Mouse (Mus musculus): ENCODE results near the gene Fras1. TPM values are rescaled to one million over a fixed set of nuclear protein-coding genes. Genes with fewer than 3 reads are reported as not detected.

Fras1 gene
- polyA plus RNA-seq, 1 experiment from 2014 or later: 7.4 TPM

GRCm38 (mm10) chr5:96810620-96811019 is 436.9 kb downstream of the Fras1 start:
- H3K9ac ChIP-seq: no peak overlapping the region
- WGBS: 64% methylated on average over 4 of the region's 4 CpGs

GRCm38 (mm10) chr5:96824769-96825327 is 451.1 kb downstream of the Fras1 start:
- 91% methylated on average over 13 of the region's 13 CpGs for WGBS
- ATAC-seq: no peak
- Histone ChIP-seq H3K27ac (no peak overlapping the region), H3K4me1 (no peaks in the 10 kb centered on the region), H3K27me3 (no peaks in the 10 kb centered on the region), H3K4me2 (no peak overlapping the region), H3K36me3 (ENCODE audit: poor library complexity, severe bottlenecking) (no peaks in the 10 kb centered on the region), H3K9ac (no peak overlapping the region), H3K9me3 (replicated peaks) (no peaks in the 10 kb centered on the region), H3K4me3 (no peak overlapping the region)

More at GRCm38 (mm10) chr5:96810620-96811019, 436.9 kb downstream of the Fras1 start:
- Histone ChIP-seq H3K4me1 (peaks cover 4% of the 10 kb centered on the region; the same call in 1 of the 2 replicates), H3K36me3 (ENCODE audit: poor library complexity, severe bottlenecking) (no peaks in the 10 kb centered on the region), H3K9me3 (replicated peaks) (no peaks in the 10 kb centered on the region), H3K27ac (no peak overlapping the region), H3K4me3 (no peak overlapping the region), H3K4me2 (no peak overlapping the region), H3K27me3 (no peaks in the 10 kb centered on the region)
- ATAC-seq: no peak

- Histone ChIP-seq H3K4me3 (no peak overlapping the region), H3K4me2 (no peak overlapping the region), H3K27ac (no peak overlapping the region), H3K27me3 (no peaks in the 10 kb centered on the region), H3K36me3 (ENCODE audit: poor library complexity, severe bottlenecking) (no peaks in the 10 kb centered on the region), H3K9ac (no peak overlapping the region), H3K4me1 (no peaks in the 10 kb centered on the region), H3K9me3 (replicated peaks) (no peaks in the 10 kb centered on the region)
- 82% methylated on average over 1 of the region's 1 CpGs for WGBS
- no peak for ATAC-seq
Observed at GRCm38 (mm10) chr5:96827176-96827575, 453.4 kb downstream of the Fras1 start.

Other genes starting within 250 kb of the Fras1 start
- gene Cnot6l, start 209.8 kb upstream of the Fras1 start, polyA plus RNA-seq (2015; fragmentation: Nextera tagmentation; extraction: Ambion mirVana): 12.0 and 12.6 TPM in 2 replicates
- 18.5 and 18.7 TPM in 2 replicates for gene Mrpl1, start 164.5 kb upstream of the Fras1 start, polyA plus RNA-seq (2015; fragmentation: Nextera tagmentation; extraction: Ambion mirVana)

Data from forebrain, embryonic 13.5 days (tissue).